Mouse (Mus musculus): Measurements from ENCODE around the gene Emc1. TPM values are rescaled to one million over a fixed set of nuclear protein-coding genes. Genes with fewer than 3 reads are reported as not detected.

The Emc1 gene
- polyA plus RNA-seq, 1 experiment from 2014 or later = 17.9 TPM

DNA sequence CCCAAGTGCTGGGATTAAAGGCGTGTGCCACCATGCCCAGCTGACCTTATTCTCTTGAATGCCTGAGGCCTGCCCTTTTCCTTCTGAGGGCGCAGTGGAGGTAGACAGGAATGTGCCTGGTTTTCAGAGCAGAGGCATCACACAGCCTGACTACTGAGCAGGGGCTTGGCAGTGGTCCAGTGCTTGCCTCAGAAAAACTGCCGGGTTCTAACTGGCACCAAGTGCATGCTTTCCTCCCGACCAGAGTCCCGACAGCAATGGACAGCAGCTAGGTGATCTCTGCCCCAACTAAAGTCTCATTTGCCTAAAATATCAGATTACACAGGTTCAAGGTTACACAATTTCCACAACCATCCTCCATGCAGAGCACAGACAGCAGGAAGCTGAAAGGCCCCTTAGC is 8.7 kb upstream of the Emc1 start:
- no peak for ATAC-seq
- DNase-seq (ENCODE audit: low spot score) = peak; percentile 23
- H3K4me2 ChIP-seq (ENCODE audit: low read length) = no peak overlapping the region
- H3K36me3 ChIP-seq (ENCODE audit: control insufficient read depth, insufficient read depth, low read length) = peaks cover 32% of the 10 kb centered on the region
- no peaks in the 10 kb centered on the region for H3K27me3 ChIP-seq (replicated peaks; ENCODE audit: control insufficient read depth, insufficient read depth, low read length)
- no peaks in the 10 kb centered on the region for H3K9me3 ChIP-seq (replicated peaks; ENCODE audit: control insufficient read depth, low read length)
- H3K4me3 ChIP-seq (ENCODE audit: low read depth, low read length) = no peak overlapping the region
- H3K9ac ChIP-seq (ENCODE audit: low read length) = no peak overlapping the region
- no peak overlapping the region for H3K27ac ChIP-seq (ENCODE audit: low read depth, low read length)
- H3K4me1 ChIP-seq (ENCODE audit: control insufficient read depth, insufficient read depth, low read length) = no peaks in the 10 kb centered on the region
- 49% methylated on average over 5 of the region's 5 CpGs for WGBS

DNA sequence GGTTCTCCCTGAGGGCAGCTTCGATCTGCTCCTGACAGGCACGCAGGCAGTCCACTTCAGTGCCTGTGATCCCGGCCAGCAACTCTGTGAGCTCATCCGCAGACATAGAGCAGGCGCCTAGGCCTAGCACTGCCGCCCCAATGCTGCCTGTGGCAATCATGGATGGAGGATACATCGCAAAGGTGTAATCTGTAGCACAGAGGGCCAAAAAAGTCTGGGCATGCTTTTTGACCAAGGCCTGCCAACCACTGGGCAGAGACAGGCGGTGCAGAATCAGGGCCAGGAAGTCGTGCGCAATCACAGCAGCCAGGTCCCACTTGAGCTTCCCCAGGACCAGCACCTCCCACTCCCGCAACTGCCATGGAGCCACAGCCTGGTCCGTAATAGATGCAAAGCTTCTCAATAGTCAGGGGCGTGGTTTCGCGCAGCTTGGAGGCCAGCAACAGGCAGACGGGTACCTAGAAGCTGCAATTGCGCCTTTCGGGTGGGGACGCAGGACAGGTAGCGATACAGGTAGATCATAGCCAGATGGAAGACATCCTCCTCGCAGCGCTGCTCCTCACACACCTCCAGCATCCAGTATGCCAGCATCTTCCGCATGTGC is 6.9 kb upstream of the Emc1 start:
- no peak overlapping the region for H3K4me3 ChIP-seq (ENCODE audit: low read depth, low read length)
- H3K4me1 ChIP-seq (ENCODE audit: control insufficient read depth, insufficient read depth, low read length) = no peaks in the 10 kb centered on the region
- ATAC-seq (no peak), DNase-seq (ENCODE audit: low spot score) (no peak)
- H3K27me3 ChIP-seq (replicated peaks; ENCODE audit: control insufficient read depth, insufficient read depth, low read length) = no peaks in the 10 kb centered on the region
- WGBS = 71% methylated on average over 23 of the region's 23 CpGs
- no peak overlapping the region for H3K4me2 ChIP-seq (ENCODE audit: low read length)
- no peak overlapping the region for H3K9ac ChIP-seq (ENCODE audit: low read length)
- no peak overlapping the region for H3K27ac ChIP-seq (ENCODE audit: low read depth, low read length)
- H3K9me3 ChIP-seq (replicated peaks; ENCODE audit: control insufficient read depth, low read length) = no peaks in the 10 kb centered on the region
- H3K36me3 ChIP-seq (ENCODE audit: control insufficient read depth, insufficient read depth, low read length) = peaks cover 42% of the 10 kb centered on the region

DNA sequence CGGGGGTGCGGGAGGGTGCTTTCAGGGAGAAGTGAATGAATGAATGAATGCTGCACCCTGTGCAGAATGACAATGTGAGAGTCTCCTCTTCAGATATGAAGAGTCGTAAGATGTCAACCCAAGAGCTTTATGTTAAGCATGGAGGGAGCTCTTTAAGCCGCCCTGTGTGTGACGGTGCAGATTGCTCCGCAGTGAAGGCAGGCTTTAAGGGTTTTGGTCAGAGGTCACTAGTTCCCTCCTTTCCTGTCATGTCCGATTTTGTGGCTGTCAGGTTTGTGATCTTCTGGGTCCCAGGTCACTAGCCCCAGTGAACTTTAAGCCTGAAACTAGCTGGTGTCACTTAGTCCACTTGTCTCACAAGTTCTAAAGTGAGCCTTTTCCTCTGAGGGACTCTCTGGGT is 445 bp downstream of the Emc1 start:
- peaks cover 10% of the 10 kb centered on the region for H3K4me1 ChIP-seq (ENCODE audit: control insufficient read depth, insufficient read depth, low read length)
- no peaks in the 10 kb centered on the region for H3K9me3 ChIP-seq (replicated peaks; ENCODE audit: control insufficient read depth, low read length)
- H3K4me2 ChIP-seq (ENCODE audit: low read length) = peak overlapping the region; percentile 98
- 0% methylated on average over 7 of the region's 7 CpGs for WGBS
- peaks cover 50% of the 10 kb centered on the region for H3K36me3 ChIP-seq (ENCODE audit: control insufficient read depth, insufficient read depth, low read length)
- H3K9ac ChIP-seq (ENCODE audit: low read length) = peak overlapping the region; percentile 87
- peak overlapping the region; percentile 95; the same call in 1 of the 2 replicates for H3K27ac ChIP-seq (ENCODE audit: low read depth, low read length)
- ATAC-seq = no peak
- no peaks in the 10 kb centered on the region for H3K27me3 ChIP-seq (replicated peaks; ENCODE audit: control insufficient read depth, insufficient read depth, low read length)
- DNase-seq (ENCODE audit: low spot score) = no peak
- peak overlapping the region; percentile 83 for H3K4me3 ChIP-seq (ENCODE audit: low read depth, low read length)

DNA sequence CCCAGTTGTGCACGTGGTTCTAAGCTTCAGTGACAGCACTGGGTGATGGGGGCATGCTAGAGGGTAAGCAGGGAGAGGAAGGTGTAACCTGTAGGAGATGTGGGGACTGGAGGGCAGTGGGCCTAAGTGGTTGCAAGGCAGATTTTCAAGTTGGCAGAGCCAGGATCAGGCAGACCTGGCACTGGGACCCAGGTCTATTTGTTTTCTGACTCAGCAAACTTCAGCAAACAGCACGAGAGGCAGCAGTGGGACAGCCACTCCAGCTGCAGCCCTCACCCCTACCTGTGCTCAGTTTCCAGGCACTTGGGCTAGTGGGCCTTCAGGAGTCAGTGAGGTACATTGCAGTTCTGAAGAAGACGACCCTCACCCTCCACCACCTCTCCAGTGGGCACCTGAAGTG is 4.8 kb downstream of the Emc1 start:
- no peak for ATAC-seq
- 87% methylated on average over 3 of the region's 3 CpGs for WGBS

DNA sequence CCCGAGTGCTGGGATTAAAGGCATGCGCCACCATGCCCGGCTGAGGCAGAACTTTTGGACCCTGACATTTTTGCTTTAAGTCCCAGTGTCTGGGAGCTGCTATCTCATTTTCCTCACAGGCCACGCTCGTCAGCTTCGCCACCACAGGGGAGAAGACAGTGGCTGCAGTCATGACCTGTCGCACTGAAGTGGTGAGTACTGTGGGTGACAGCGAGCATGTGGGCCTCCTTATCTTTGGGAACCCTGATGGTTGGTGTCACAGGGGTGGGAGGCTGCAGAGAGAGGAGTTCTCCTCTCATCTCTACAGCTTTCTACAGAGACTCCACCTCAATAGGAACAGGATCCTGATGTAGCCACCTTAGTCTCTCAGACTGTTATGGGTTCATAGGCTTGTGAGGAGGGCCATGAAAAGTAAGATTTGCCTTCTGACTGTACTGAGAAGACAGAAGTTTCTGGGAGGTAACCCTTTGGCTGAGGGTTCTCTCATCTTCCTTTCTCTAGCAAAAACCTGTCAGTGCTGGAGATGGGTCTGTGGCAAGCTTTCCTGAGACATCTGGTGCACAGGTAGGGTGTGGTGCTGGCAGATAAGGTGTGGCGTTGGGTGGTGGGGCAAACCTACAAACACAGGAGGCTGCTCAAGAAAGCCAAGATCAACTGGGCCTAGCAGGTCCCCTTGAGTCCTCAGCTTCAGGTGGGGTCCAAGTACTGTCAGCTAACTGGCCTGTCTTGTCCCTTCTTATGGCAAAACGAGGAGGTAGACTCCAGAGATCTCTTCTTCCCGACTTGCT is 8.6 kb downstream of the Emc1 start:
- Histone ChIP-seq H3K4me2 (ENCODE audit: low read length) (no peak overlapping the region), H3K9ac (ENCODE audit: low read length) (no peak overlapping the region), H3K4me3 (ENCODE audit: low read depth, low read length) (no peak overlapping the region), H3K36me3 (ENCODE audit: control insufficient read depth, insufficient read depth, low read length) (peaks cover 95% of the 10 kb centered on the region), H3K4me1 (ENCODE audit: control insufficient read depth, insufficient read depth, low read length) (no peaks in the 10 kb centered on the region), H3K27ac (ENCODE audit: low read depth, low read length) (no peak overlapping the region), H3K27me3 (replicated peaks; ENCODE audit: control insufficient read depth, insufficient read depth, low read length) (no peaks in the 10 kb centered on the region), H3K9me3 (replicated peaks; ENCODE audit: control insufficient read depth, low read length) (no peaks in the 10 kb centered on the region)
- 96% methylated on average over 11 of the region's 11 CpGs for WGBS
- ATAC-seq (no peak), DNase-seq (ENCODE audit: low spot score) (no peak)

More for the DNA sequence above, 4.8 kb downstream of the Emc1 start:
- Histone ChIP-seq H3K4me3 (ENCODE audit: low read depth, low read length) (no peak overlapping the region), H3K9me3 (replicated peaks; ENCODE audit: control insufficient read depth, low read length) (no peaks in the 10 kb centered on the region), H3K9ac (ENCODE audit: low read length) (no peak overlapping the region), H3K27me3 (replicated peaks; ENCODE audit: control insufficient read depth, insufficient read depth, low read length) (no peaks in the 10 kb centered on the region), H3K27ac (ENCODE audit: low read depth, low read length) (no peak overlapping the region), H3K36me3 (ENCODE audit: control insufficient read depth, insufficient read depth, low read length) (peaks cover 73% of the 10 kb centered on the region), H3K4me2 (ENCODE audit: low read length) (no peak overlapping the region), H3K4me1 (ENCODE audit: control insufficient read depth, insufficient read depth, low read length) (peaks cover 4% of the 10 kb centered on the region)
- DNase-seq (ENCODE audit: low spot score) = no peak

DNA sequence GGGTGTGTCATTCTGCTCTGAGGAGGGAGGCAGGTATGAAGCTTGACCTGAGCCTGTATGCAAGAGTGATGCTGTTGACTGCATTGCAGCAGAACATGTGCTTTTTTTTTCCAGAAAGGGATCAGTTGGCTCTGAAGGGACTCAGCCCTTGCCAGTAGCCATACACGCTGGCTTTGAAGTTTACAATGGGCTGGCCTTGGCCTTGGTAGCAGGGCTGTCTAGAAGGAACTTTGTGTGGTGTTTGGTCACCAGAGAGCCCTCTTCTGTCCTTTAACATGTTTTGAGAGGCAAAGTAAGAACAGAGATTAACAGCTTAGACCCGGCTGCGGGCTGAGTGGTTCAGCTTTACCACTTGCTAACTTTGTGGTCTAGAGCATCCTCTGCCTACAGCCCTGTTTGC is 14.9 kb downstream of the Emc1 start:
- H3K4me2 ChIP-seq (ENCODE audit: low read length) = no peak overlapping the region
- H3K27me3 ChIP-seq (replicated peaks; ENCODE audit: control insufficient read depth, insufficient read depth, low read length) = no peaks in the 10 kb centered on the region
- H3K36me3 ChIP-seq (ENCODE audit: control insufficient read depth, insufficient read depth, low read length) = peaks cover 95% of the 10 kb centered on the region
- no peak overlapping the region for H3K9ac ChIP-seq (ENCODE audit: low read length)
- H3K27ac ChIP-seq (ENCODE audit: low read depth, low read length) = no peak overlapping the region
- DNase-seq (ENCODE audit: low spot score) (no peak), ATAC-seq (no peak)
- no peak overlapping the region for H3K4me3 ChIP-seq (ENCODE audit: low read depth, low read length)
- 94% methylated on average over 3 of the region's 3 CpGs for WGBS
- H3K9me3 ChIP-seq (replicated peaks; ENCODE audit: control insufficient read depth, low read length) = no peaks in the 10 kb centered on the region
- no peaks in the 10 kb centered on the region for H3K4me1 ChIP-seq (ENCODE audit: control insufficient read depth, insufficient read depth, low read length)

DNA sequence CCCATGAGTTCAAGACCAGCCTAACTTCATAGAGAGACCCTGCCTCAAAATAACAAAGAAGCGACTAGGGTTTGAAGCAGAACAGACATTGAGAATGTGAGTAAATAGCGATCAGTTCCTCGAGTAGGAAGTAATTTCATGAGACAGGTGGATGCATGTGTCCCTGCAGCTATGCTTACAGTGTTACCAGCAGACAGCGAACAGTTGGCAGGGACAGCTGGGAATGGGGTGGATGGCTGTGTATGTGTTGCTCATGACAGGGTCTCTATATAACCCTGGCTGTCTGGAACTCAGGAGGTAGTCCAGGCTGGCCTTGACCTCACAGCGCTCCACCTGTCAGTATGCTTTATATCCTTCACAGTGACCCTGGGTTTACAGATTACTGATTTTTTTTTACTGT is 15.7 kb downstream of the Emc1 start:
- 96% methylated on average over 5 of the region's 5 CpGs for WGBS
- H3K4me3 ChIP-seq (ENCODE audit: low read depth, low read length) = no peak overlapping the region
- H3K9ac ChIP-seq (ENCODE audit: low read length) = no peak overlapping the region
- H3K4me1 ChIP-seq (ENCODE audit: control insufficient read depth, insufficient read depth, low read length) = no peaks in the 10 kb centered on the region
- no peaks in the 10 kb centered on the region for H3K9me3 ChIP-seq (replicated peaks; ENCODE audit: control insufficient read depth, low read length)
- DNase-seq (ENCODE audit: low spot score) (no peak), ATAC-seq (no peak)
- H3K36me3 ChIP-seq (ENCODE audit: control insufficient read depth, insufficient read depth, low read length) = peaks cover 95% of the 10 kb centered on the region
- H3K4me2 ChIP-seq (ENCODE audit: low read length) = no peak overlapping the region
- no peak overlapping the region for H3K27ac ChIP-seq (ENCODE audit: low read depth, low read length)
- H3K27me3 ChIP-seq (replicated peaks; ENCODE audit: control insufficient read depth, insufficient read depth, low read length) = no peaks in the 10 kb centered on the region

DNA sequence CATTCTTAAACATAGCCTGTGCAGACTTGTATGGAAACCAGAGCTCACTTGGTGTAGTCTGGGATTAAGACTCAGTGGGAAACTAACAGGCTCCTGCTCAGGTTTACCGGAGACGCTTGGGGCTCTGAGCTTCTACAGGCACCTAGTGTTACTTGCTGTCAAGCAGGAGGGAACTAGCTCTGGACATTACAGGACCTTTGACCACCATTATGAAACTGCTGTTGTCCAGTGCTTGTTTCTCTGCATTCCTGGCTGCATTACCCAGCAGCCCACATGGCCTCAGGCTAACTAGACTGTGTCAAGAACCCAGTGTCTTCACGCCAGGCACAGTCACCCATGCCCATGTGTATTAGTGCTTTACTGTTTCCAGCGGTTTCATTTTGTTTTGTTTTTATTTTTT is 20.7 kb downstream of the Emc1 start:
- Histone ChIP-seq H3K9me3 (replicated peaks; ENCODE audit: control insufficient read depth, low read length) (no peaks in the 10 kb centered on the region), H3K9ac (ENCODE audit: low read length) (no peak overlapping the region), H3K27me3 (replicated peaks; ENCODE audit: control insufficient read depth, insufficient read depth, low read length) (no peaks in the 10 kb centered on the region), H3K4me1 (ENCODE audit: control insufficient read depth, insufficient read depth, low read length) (no peaks in the 10 kb centered on the region), H3K4me2 (ENCODE audit: low read length) (no peak overlapping the region), H3K27ac (ENCODE audit: low read depth, low read length) (no peak overlapping the region), H3K4me3 (ENCODE audit: low read depth, low read length) (no peak overlapping the region), H3K36me3 (ENCODE audit: control insufficient read depth, insufficient read depth, low read length) (peaks cover 90% of the 10 kb centered on the region)
- DNase-seq (ENCODE audit: low spot score) (no peak), ATAC-seq (no peak)
- 93% methylated on average over 4 of the region's 4 CpGs for WGBS

DNA sequence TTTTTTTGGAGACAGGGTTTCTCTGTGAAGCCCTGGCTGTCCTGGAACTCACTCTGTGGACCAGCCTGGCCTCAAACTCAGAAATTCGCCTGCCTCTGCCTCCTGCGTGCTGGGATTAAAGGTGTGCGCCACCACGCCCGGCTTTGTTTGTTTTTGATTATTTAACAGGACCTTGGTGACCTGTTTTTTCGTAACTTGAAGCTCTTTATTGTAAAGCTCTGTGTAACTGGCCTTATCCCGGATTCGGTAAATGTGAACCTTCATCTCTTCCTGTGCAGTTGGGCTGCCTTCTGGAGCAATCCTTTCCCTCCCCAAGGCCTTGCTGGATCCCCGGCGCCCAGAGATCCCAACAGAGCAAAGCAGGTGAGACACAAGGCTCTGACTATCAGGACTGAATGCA is 21.1 kb downstream of the Emc1 start:
- Histone ChIP-seq H3K27me3 (replicated peaks; ENCODE audit: control insufficient read depth, insufficient read depth, low read length) (no peaks in the 10 kb centered on the region), H3K9me3 (replicated peaks; ENCODE audit: control insufficient read depth, low read length) (no peaks in the 10 kb centered on the region), H3K27ac (ENCODE audit: low read depth, low read length) (no peak overlapping the region), H3K4me3 (ENCODE audit: low read depth, low read length) (no peak overlapping the region), H3K9ac (ENCODE audit: low read length) (no peak overlapping the region), H3K4me2 (ENCODE audit: low read length) (no peak overlapping the region), H3K36me3 (ENCODE audit: control insufficient read depth, insufficient read depth, low read length) (peaks cover 86% of the 10 kb centered on the region), H3K4me1 (ENCODE audit: control insufficient read depth, insufficient read depth, low read length) (no peaks in the 10 kb centered on the region)
- no peak for ATAC-seq
- 95% methylated on average over 10 of the region's 10 CpGs for WGBS
- no peak for DNase-seq (ENCODE audit: low spot score)

All from forebrain, embryonic 14.5 days (tissue).